Mouse (Mus musculus) heart, embryonic 14.5 days (tissue): ENCODE results near the gene Ptprd. TPM values are rescaled to one million over a fixed set of nuclear protein-coding genes. Genes with fewer than 3 reads are reported as not detected.

Experiments used
- ATAC-seq: fragments of 200-750 bp; cut with Nextera tagmentation; 2 replicates; pipeline ENCODE4 v1.8.0; 2017; ENCODE audit warnings: low read depth, moderate TSS enrichment; ENCODE audit not compliant: insufficient number of reproducible peaks, insufficient read depth, low FRiP score
- H3K27ac ChIP-seq, 2 experiments: fragments of 200-500 bp in 1 of 2; fragments of 300-500 bp in 1 of 2; sonication (generic) in 1 of 2; replicated peaks in 1 of 2; 2 replicates each; pipeline ENCODE4 v1.5.1; 2012 to 2014; ENCODE audit warnings: low read depth in 2 of 2, low read length in 2 of 2, control low read depth in 1 of 2, mild to moderate bottlenecking in 1 of 2, mixed read lengths in 1 of 2; ENCODE audit not compliant: control insufficient read depth in 1 of 2, insufficient read depth in 1 of 2
- H3K27me3 ChIP-seq: fragments of 300-500 bp; sonication (generic); 2 replicates; pipeline ENCODE4 v1.6.1; 2014; ENCODE audit warnings: mild to moderate bottlenecking, low read length, control low read depth; ENCODE audit not compliant: control insufficient read depth, insufficient read depth
- H3K36me3 ChIP-seq: fragments of 300-500 bp; sonication (generic); 2 replicates; pipeline ENCODE4 v1.6.1; 2014; ENCODE audit warnings: mild to moderate bottlenecking, control low read depth, low read length, mixed read lengths; ENCODE audit not compliant: control insufficient read depth, insufficient read depth
- H3K4me1 ChIP-seq, 2 experiments: fragments of 200-500 bp in 1 of 2; fragments of 300-500 bp in 1 of 2; sonication (generic) in 1 of 2; 2 replicates each; pipeline ENCODE4 v1.6.1; 2012 to 2014; ENCODE audit warnings: low read length in 2 of 2, control low read depth in 1 of 2, mixed read lengths in 1 of 2; ENCODE audit not compliant: control insufficient read depth in 2 of 2, insufficient read depth in 2 of 2
- H3K4me2 ChIP-seq: fragments of 300-500 bp; sonication (generic); 2 replicates; pipeline ENCODE4 v1.6.1; 2014; ENCODE audit warnings: mild to moderate bottlenecking, low read length
- H3K4me3 ChIP-seq, 2 experiments: fragments of 200-500 bp in 1 of 2; fragments of 300-500 bp in 1 of 2; sonication (generic) in 1 of 2; 2 replicates each; pipeline ENCODE4 v1.5.1; 2012 to 2014; ENCODE audit warnings: low read length in 2 of 2, mild to moderate bottlenecking in 2 of 2, control low read depth in 1 of 2, low read depth in 1 of 2, moderate library complexity in 1 of 2; ENCODE audit not compliant: control insufficient read depth in 1 of 2, insufficient read depth in 1 of 2
- H3K9ac ChIP-seq: fragments of 300-500 bp; sonication (generic); 2 replicates; pipeline ENCODE4 v1.6.1; 2014; ENCODE audit warnings: mild to moderate bottlenecking, low read length
- H3K9me3 ChIP-seq: fragments of 300-500 bp; sonication (generic); 2 replicates; pipeline ENCODE4 v1.6.1; 2016; ENCODE audit warnings: low read length, control low read depth; ENCODE audit not compliant: control insufficient read depth
- WGBS: fragments of 180-500 bp; shearing (Covaris S2); extraction: QIAGEN DNeasy Blood & Tissue Kit; methylation state at CpG from one replicate; pipeline ENCODE4 v1.1.7; 2014; 5-methylcytosine and 5-hydroxymethylcytosine counted together
- polyA plus RNA-seq: library from polyadenylated mRNA; unstranded; fragments of >200 nt; fragmentation: Nextera tagmentation; extraction: Ambion mirVana; gene quantifications from 2 replicates; pipeline ENCODE4 v1.2.1, GENCODE M21; 2014

Ptprd gene
- polyA plus RNA-seq, 1 experiment from 2014 or later, result 21.8 TPM

- no peak overlapping the region for H3K4me2 ChIP-seq
- no peaks in the 10 kb centered on the region for H3K36me3 ChIP-seq
- no peaks in the 10 kb centered on the region for H3K9me3 ChIP-seq
- H3K27ac ChIP-seq, result no peak overlapping the region
- H3K4me1 ChIP-seq, result no peaks in the 10 kb centered on the region
- ATAC-seq, result no peak
- H3K4me3 ChIP-seq, result no peak overlapping the region
- H3K9ac ChIP-seq, result no peak overlapping the region
- no peaks in the 10 kb centered on the region for H3K27me3 ChIP-seq
- WGBS, result 61% methylated on average over 2 of the region's 2 CpGs
Observed at GRCm38 (mm10) chr4:77648911-77649310, 562.9 kb downstream of the Ptprd start.

GRCm38 (mm10) chr4:77647451-77648137 lies 564.2 kb downstream of the Ptprd start:
- Histone ChIP-seq H3K4me2 (no peak overlapping the region), H3K9ac (no peak overlapping the region), H3K9me3 (no peaks in the 10 kb centered on the region), H3K36me3 (no peaks in the 10 kb centered on the region), H3K4me1 (no peaks in the 10 kb centered on the region), H3K27ac (no peak overlapping the region), H3K4me3 (no peak overlapping the region), H3K27me3 (no peaks in the 10 kb centered on the region)
- 82% methylated on average over 5 of the region's 5 CpGs for WGBS
- ATAC-seq, result no peak

- no peak overlapping the region for H3K4me2 ChIP-seq
- no peaks in the 10 kb centered on the region for H3K36me3 ChIP-seq
- H3K4me1 ChIP-seq, result no peaks in the 10 kb centered on the region
- H3K4me3 ChIP-seq, result no peak overlapping the region
- no peak overlapping the region for H3K27ac ChIP-seq
- no peaks in the 10 kb centered on the region for H3K9me3 ChIP-seq
- ATAC-seq, result no peak
- H3K9ac ChIP-seq, result no peak overlapping the region
- H3K27me3 ChIP-seq, result no peaks in the 10 kb centered on the region
Observed at GRCm38 (mm10) chr4:77644435-77644834, 567.3 kb downstream of the Ptprd start.

GRCm38 (mm10) chr4:77640022-77640421 lies 571.7 kb downstream of the Ptprd start:
- no peak for ATAC-seq
- WGBS, result 75% methylated on average over 7 of the region's 7 CpGs
- H3K4me3 ChIP-seq, result no peak overlapping the region
- no peaks in the 10 kb centered on the region for H3K36me3 ChIP-seq
- no peaks in the 10 kb centered on the region for H3K9me3 ChIP-seq
- H3K4me1 ChIP-seq, result no peaks in the 10 kb centered on the region
- no peak overlapping the region for H3K9ac ChIP-seq
- no peak overlapping the region for H3K4me2 ChIP-seq
- no peak overlapping the region for H3K27ac ChIP-seq
- H3K27me3 ChIP-seq, result no peaks in the 10 kb centered on the region

- 88% methylated on average over 1 of the region's 1 CpGs for WGBS
Observed at GRCm38 (mm10) chr4:77613129-77613528, 598.6 kb downstream of the Ptprd start.

GRCm38 (mm10) chr4:77586624-77587023 lies 625.1 kb downstream of the Ptprd start:
- no peak for ATAC-seq
- Histone ChIP-seq H3K4me2 (no peak overlapping the region), H3K36me3 (no peaks in the 10 kb centered on the region), H3K9me3 (no peaks in the 10 kb centered on the region), H3K4me3 (no peak overlapping the region), H3K27ac (no peak overlapping the region), H3K9ac (no peak overlapping the region), H3K4me1 (no peaks in the 10 kb centered on the region), H3K27me3 (no peaks in the 10 kb centered on the region)
- 68% methylated on average over 1 of the region's 1 CpGs for WGBS

More at GRCm38 (mm10) chr4:77613129-77613528, 598.6 kb downstream of the Ptprd start:
- ATAC-seq, result no peak
- no peak overlapping the region for H3K4me2 ChIP-seq
- H3K4me3 ChIP-seq, result no peak overlapping the region
- no peaks in the 10 kb centered on the region for H3K36me3 ChIP-seq
- H3K9me3 ChIP-seq, result no peaks in the 10 kb centered on the region
- no peak overlapping the region for H3K9ac ChIP-seq
- no peaks in the 10 kb centered on the region for H3K4me1 ChIP-seq
- H3K27me3 ChIP-seq, result no peaks in the 10 kb centered on the region
- H3K27ac ChIP-seq, result no peak overlapping the region

- Histone ChIP-seq H3K9ac (no peak overlapping the region), H3K4me3 (no peak overlapping the region), H3K4me1 (no peaks in the 10 kb centered on the region), H3K27me3 (no peaks in the 10 kb centered on the region), H3K4me2 (no peak overlapping the region), H3K36me3 (no peaks in the 10 kb centered on the region), H3K27ac (no peak overlapping the region), H3K9me3 (no peaks in the 10 kb centered on the region)
- 53% methylated on average over 1 of the region's 1 CpGs for WGBS
- ATAC-seq, result no peak
Observed at GRCm38 (mm10) chr4:77586222-77586621, 625.5 kb downstream of the Ptprd start.
